Mouse (Mus musculus) right cerebral cortex, postnatal 10 days (tissue): ENCODE results near the gene Krtap12-1.
A peak's percentile ranks its signal among the peaks of the same experiment; 100 is the strongest.
"Not testable (repeated sequence)": the region's sequence is repeated elsewhere in the genome, so short reads cannot be mapped to it uniquely, and the experiment has no call there.

ENCODE experiments used
- DNase-seq, 2 experiments: peaks; one replicate each; pipeline ENCODE4 v3.0.0; 2021; ENCODE audit warnings: low spot score in 2 of 2

Krtap12-1 gene

GRCm38 (mm10) chr10:77741924-77742688 lies 21.7 kb downstream of the Krtap12-1 start, which contains the start of gene Gm18596:
Gene Gm18596 (minus strand): TSS chr10:77742638.
- peak; percentile 27 to 32 for DNase-seq

DNA sequence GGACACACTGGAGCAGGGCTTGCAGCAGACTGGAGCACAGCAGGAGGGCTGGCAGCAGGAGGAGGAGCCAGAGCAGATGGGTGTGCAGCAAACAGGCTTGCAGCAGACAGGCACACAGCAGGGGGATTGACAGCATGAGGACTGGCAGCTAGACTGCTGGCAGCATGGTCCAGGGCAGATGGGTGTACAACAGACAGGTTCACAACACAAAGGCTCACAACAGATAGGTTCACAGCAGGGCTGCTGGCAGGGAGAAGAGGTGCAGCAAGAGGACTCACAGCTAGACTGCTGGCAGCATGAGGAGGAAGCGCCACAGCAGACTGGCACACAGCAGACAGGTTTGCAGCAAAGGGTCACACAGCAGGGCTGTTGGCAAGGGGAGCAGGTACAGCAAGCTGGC lies 30.3 kb downstream of the Krtap12-1 start:
- not testable (repeated sequence) for DNase-seq

- DNase-seq: not testable (repeated sequence)
These were observed 30.9 kb downstream of the Krtap12-1 start, which contains the start of gene Gm9736 for GRCm38 (mm10) chr10:77751254-77751653. Gene Gm9736 (minus strand): TSS chr10:77751354.

DNA sequence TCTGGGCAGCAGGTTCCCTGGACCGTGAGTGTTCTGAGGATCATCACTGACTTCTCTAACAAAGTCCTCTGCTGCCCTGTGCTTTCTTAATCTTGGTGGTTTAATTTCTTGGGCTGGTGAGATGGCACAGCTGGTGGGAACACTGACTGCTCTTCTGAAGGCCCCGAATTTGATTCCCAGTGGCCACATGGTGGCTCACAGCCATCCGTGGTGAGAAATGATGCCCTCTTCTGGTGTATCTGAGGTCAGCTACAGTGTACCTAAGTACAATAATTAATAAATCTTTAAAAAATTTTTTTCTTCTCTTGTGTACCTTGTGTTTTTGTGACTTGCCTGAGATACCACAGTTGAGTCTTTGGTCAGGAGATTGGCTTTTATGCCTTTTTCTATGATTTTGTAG lies 31.9 kb downstream of the Krtap12-1 start:
- DNase-seq: not testable (repeated sequence)

GRCm38 (mm10) chr10:77753448-77753847 lies 33.0 kb downstream of the Krtap12-1 start:
- DNase-seq: no peak

DNA sequence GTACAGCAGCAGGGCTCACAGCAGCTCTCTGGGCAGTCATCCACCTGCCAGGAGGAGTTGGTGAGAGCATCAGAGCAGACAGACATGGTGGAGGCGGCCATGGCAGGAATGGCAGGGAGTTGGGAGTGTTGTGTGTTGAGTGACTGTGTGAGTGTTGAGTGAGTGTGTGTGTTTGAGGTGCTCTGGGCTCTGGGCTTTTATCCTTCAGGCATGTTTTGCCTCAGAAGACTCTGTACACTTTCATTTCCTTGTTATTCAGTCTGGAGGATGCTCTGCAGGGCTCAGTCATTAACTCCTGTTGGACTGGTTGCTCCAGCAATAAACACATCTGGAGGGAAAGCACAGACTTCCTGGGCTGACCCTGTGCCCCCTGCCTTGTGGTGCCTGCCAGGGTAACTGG lies 39.2 kb downstream of the Krtap12-1 start, which contains the start of gene Gm3233:
TSS of gene Gm3233 (minus strand) at position 101 of the 400 bp plus-strand sequence.
- not testable (repeated sequence) for DNase-seq

DNA sequence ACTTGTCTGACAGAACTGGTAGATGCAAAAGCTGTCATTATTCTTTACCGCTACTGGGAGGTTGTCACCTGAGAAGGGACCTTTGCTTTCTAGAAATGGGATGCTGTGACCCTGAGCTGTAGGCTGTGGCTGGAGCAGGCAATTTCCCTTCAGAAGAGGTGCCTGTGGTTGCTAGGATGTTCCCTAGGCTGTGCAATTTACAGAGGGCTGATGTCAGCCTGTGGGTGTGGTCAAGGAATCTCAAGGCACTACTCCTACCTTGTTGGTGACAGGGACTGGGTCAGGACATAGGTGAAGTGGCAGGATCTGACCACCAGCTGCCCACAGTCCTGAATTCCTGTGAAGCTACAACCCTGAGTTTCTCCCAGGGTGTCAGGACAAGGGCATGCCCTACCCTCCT lies 49.3 kb downstream of the Krtap12-1 start:
- DNase-seq: no peak
